Mouse (Mus musculus) induced T-regulatory cell, adult 2 months (primary cell): ENCODE data around the gene Fam240b.
"Not testable (repeated sequence)": the region's sequence is repeated elsewhere in the genome, so short reads cannot be mapped to it uniquely, and the experiment has no call there.

Source experiments
- DNase-seq: peaks from one replicate; pipeline ENCODE4 v3.0.0-alpha.2; 2012; ENCODE audit warnings: low read depth

The Fam240b gene

DNA sequence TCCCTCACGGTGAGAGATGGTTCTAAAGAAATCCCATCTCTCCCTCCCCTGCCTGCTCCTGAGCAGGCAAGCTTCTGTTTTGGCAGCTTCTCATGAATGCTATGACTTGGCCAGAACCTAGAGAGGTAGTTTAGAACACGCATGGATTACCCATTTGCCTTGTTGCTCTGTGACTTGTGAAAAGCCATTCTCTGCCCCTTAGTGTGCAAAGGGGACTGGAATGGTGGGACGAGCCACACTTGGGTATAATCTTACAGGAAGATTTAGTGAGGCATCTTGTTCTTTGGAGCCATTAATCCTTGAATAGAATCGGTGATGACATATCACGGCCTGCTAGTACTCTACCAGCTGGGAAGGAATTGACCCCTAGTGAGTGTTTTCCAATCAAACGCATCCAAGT is at the start of gene Fam240b:
Gene Fam240b (minus strand): TSS at position 101 of the 400 bp plus-strand sequence.
- DNase-seq = no peak

DNA sequence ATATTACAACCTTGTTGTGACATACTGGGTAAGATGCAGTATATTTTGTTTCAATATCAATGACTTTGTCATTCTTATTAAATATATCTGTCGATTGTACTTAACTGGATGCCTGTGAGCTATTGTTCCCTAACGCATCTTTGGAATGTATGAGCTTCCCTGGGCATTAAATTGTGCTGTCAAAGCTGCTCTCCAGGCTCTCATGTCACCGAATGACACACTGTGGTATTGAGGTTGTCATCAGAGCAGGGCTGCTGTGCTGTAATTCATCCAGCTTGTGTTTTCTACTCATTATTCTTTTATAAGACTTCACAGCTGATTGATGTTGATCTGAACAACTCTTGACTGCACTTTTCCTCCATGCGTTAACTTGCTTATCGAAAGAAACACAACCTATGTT is 32.5 kb upstream of the Fam240b start:
- DNase-seq = no peak

DNA sequence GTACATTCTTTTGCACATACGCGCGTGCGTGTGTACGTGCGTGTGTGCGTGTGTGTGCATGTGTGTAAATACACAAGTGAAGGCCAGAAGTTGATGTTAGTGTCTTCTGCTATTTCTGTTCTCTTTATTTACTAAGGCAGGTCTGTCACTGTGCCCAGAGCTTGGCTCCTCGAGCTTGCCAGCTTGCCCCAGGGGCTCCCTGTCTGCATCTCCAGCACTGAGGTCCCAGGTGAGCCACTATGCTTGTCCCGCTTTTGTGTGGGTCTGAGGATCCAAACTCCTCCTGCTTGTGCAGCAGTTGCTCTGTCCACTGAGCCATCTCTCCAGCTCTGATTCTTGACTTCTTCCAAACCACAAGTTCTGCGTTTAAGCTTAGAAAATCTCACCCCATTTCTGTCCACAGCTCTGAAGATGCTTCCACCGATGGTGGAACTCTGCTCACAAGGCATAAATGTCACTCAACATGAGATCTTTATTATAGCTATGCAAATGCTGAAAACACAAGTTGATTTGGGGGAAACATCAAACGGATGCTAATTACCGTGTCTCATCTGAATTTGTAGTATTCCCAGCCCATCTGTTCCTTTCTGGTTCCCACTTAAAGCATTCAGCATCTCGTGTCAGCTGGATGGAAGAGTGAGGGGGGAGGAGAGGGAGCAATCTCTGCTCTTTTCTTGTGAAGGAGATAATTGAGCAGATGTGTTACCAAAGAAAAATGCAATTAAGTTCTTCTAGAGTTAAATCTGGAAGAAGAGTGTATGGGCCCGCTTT is 29.1 kb upstream of the Fam240b start:
- DNase-seq = no peak

DNA sequence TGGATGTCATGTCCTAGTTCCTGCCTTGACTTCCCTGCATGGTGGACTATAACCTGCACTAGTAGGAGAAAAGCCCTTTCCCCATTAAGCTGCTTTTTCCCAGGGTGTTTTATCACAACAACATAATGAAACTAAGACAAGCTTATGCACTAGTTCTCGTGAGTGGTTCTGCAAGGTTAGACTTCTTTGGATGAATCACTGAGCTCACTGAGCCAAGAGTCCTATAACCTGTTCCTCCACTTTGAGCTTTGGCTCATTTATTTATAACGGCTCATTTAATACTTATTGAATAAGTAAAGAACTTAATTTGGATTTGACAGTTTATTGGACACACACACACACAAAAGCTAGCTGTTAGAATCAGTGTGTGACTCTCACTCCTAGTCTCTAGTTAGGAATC is 16.7 kb upstream of the Fam240b start:
- DNase-seq = no peak

DNA sequence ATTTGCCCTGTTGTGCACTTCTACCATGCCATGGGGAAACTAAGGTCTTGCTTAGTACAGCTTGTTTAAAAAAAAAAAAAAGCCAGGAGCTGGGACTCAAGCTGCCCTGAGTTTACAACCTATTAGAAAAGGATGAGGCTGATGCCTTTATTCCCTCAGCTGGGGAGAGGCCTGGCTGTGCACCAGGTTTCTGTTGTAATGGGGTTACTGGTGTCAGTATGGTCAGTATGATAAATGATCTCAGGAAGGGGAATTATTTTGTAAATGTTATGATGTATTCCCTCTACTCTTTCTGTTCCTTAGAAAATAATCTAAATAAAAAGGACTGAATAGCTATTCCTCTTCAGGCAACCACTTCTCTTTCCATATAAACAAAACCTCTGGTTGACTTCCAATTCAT is 14.0 kb upstream of the Fam240b start:
- no peak for DNase-seq

DNA sequence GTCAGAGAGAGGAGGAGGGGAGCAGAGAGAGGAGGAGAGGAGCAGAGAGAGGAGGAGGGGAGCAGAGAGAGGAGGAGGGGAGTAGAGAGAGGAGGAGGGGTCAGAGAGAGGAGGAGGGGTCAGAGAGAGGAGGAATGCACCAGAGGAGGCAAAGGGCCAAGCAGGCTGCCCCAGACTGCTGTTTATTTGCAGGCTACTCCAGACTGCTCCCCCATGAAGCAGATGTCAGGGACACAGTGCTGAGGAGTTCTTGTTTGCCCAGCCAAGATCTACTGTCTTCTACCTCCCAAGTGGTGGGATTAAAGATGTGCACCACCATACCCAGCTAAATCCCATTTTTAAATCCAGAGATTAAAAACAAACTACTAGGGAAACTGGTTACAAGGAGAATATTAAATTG is 9.8 kb upstream of the Fam240b start:
- DNase-seq = no peak

DNA sequence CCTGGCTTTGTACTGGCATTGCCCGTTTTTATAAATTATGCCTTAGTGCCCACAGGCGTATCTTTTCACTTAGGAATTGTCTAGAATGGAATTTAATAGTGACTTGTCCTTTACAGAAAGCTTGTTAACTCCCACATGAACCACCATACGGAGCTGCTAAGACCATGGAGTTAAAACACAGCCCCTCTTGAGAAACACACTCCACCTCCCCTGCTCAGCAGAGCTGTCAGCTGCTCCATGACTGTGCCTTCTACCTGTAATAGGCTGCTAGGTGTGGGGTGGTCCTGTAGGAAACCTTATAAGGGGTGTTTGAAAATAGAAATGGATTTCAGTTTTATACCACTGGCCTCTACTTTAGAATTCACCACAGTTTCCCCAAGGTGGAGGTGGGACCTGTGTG is 5.2 kb upstream of the Fam240b start:
- DNase-seq = no peak

DNA sequence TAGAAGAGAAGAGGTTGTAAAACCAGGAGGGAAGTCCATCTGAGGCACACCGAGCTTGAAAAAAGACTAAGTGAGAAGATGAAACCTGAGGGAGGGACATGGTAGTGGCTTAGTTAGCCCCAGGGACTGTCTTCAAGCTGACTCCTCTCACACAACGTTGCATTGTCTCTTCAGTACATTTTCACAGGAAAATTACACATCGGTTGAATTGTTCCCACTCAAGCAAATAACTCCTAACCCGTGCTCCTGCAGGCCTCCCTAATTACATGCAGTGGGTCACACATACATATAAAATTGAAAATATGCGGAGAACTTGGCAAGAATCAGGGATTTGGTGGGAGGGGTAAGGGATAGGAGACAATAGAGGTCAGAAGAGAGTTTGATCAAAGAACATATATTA is 4.0 kb downstream of the Fam240b start:
- no peak for DNase-seq

DNA sequence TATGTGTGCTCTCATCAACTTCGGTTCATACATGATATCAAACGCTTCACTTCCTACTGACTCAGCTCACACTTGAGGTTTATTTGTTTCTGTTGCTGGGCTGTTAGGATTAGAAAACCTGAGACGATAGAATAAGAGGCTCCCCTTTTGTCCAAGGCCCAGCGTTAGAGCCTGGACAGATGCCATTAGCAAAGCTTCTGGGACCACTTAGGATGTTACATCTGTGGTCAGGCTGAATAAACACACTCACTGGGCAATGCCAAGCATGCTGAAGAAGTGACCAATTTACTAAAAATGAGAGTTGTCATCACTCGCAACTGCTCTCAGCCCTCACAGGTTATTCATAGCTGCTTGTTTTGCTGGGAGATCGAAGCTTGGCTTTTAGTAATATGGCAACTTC is 7.7 kb downstream of the Fam240b start:
- DNase-seq = no peak

DNA sequence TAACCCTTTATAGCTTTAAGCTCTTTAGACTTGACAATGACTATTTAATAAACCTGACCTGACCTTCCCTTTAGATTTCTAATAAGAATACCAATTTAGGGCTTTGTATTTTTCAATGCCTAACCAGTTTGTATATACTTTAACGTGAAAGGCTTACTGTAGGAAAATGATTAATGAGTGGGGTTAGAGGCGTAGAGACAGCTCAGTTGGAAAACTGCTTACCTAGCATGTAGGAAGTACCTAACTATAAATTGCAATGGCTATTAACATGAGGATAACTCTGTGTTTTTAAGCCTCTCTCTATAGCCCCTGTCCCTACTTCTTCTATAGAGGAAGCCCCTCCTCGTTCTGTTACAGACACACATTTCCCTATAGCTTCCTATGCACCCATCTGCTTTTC is 17.6 kb downstream of the Fam240b start:
- DNase-seq = no peak

DNA sequence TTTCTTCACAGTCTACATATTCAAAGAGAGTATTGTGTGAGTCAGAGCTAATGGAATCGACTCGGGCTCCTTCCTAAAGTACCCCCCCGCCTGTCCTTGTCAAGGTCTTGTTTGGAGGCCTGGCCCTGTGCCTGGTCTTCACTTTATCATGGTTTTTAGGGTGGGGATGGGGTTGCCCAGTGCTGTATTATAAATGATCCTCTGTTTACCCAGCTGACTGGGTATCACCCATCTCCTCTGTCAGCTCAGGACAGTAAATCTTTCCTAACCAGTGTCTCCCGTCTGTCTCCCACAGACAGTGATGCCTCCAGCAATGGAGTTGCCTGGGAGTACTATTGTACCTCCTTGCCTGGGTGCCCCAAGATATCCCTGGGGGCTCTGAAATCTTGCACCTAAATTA is 19.6 kb downstream of the Fam240b start:
- DNase-seq = no peak

DNA sequence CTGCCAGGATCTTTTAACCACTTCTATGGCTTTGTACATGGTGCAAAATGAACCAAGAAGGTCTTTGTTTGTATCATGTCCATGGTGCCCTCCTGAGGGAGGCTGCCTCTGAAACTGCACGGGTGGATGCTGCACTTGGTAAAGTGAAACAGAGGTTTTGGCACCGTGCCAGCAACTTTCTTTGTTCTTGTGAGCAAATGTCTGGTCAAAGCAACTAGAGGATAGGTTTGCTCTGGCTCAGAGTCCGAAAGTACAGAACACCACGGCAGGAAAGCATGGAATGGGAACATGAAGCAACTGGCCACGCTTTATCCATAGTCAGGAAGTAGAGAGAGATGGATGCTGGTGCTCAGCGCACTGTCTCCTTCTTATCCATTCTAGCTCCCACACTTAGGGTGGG is 29.7 kb downstream of the Fam240b start:
- no peak for DNase-seq

DNA sequence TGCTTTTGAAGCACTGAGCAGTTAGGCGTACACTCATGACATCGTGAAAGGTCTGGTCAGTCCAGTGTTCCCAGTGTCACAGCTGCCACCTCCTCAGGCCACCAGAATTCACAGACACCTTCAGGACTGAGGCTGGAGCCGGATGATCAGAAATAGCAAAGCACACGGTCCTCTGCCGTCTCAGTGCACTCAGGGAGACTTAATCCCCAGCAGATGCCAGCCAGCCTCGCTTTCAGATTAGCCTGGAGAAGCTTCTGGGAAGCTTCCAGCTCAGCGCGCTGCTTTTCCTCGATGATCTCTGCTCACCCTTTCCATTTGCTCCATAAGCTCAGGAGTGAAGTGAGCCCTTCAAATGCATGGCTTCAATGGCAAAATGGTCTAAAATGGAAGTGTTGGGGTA is 32.4 kb downstream of the Fam240b start:
- DNase-seq = no peak

DNA sequence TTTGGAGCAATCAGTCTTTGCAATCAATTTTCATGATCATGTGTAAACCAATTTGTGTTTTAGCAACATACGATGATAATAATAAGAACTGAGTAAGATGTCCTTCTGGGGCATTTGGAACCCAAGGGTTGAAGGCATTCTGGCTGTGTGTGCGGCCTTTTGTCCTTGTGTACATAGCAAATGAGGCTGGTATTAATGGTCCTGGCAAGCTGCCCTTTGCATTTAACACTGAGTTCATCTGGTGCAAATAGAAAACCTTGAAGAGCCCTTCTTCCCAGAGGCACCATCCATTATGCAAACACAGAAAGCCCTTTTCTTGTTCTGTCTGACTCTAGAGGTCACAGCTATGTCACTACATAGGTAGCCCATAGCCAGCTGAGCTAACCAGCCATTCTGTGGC is 35.0 kb downstream of the Fam240b start:
- no peak for DNase-seq

DNA sequence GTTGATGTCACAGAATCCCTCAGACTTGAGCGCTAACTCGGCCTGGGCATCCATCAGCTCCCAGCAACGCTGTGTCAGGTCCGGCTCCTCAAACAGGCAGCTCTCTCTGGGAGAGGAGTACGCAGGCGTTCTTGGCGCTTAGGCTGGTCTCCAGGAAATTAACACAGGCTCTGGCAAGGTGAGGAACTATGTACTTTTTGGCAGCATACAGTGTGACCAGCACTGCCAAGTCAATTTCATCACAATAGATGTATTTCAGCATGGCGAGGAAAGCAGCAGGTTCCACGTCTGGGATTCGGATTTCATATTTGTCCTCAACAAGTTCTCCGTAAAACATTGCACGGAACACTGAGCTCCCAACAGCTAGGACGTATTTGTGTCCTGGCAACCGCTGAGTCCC is 39.4 kb downstream of the Fam240b start:
- DNase-seq = no peak

DNA sequence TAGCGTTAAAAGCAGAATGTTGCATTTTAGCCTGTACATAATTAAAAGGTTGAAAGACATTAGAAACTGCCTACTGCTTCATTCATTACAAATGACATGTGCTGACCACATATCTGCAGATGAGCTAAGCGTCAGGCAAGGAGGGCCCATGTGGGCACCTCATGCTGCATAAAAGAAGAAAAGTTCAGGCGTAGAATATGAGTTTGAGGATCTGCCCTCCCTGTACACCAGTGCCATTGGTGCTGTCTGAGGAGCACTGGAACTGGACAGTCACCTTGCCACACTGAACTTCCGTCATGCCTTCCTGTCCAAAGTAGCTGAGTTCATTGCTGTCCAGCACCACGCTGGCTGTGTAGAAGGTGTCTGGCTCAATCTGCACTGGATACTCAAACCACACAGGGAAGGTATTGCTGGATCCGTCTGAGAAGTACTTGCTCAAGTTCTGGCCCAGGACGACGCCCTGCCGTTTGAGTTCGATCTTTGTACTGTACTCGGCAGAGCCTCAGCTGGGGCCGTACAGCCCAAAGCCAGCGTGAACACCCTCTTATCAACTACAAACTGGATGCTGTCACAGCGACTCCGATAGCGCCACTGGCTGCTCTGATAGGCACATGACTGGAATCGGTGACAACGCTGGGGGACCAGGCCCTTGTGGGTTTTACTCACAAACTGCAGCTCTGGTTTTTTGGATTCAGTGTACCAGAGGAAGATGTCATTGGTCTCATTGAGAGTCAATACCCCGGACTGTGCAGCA is 40.2 kb downstream of the Fam240b start:
- not testable (repeated sequence) for DNase-seq

DNA sequence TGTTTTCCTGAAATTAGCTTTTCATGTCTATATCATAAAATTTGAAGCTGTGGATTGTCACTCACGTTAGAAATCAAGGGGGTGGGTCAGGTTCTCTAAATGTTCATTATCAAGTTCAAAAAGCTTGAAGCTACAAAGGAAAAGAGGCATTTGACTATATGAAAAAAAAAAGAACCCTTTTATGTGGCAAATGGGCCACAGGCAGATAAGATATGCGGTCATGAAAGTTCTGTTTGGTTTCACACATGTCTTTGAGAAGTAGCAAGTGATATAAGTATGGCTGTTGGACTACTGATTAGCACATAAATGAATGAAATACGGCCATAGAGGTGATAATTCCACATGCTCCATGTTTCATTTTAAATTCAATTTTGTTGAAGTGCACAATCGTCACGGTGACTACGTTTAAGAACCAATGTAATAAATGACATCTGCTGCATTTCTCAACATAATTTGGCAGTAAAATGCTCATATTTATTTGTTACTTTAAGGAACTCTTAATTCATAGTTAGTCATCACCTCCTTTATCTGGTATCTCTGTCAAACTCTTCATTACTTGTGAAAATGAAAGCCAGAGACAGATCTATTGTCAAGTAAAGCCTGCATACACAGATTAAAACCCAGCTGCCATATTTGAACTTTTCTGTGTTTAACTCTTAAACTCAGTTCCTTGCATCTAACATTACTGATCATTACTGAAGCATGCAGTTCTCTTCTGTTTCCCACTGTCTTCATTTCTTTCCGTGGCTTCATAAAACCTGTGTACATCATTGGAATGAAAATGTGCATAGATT is 47.4 kb downstream of the Fam240b start:
- no peak for DNase-seq

DNA sequence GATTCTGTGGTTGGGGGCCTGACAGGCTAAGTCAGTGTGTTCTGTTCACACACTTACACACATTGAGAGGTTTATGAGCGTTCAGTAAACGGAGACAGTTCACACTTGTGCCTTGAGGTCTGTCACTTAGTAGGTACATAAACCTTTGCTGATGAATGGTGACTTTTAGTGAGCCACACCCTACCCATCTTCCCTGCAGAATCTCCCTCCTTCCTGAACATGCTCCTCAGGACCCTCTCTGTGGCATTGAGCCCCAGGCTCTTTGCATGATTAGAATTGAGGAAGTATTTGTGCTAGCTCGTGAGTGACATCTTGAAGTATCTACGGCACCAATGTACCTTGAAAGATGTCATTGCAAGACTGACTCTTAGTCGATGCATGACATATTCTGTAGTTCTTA is 48.9 kb downstream of the Fam240b start:
- DNase-seq = no peak

DNA sequence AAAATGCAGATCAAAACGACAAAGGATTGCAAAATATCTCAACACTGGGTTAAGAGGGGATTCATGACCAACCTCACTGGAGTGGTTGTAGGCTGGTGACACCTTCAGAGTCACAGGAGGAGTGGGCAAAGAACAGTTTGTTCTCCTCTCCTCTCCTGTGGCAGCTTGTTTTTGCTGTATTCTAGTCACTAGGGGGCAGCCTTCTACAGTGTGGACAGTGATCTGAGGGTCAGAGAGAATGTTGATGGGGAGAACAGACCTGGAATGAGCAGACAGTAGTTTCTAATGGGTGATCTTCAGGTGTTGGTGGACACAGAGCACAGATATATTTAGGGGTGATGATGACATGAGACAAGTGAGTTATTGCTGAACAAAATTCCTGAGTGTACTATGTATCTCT is 49.6 kb downstream of the Fam240b start:
- peak; percentile 26 for DNase-seq

DNA sequence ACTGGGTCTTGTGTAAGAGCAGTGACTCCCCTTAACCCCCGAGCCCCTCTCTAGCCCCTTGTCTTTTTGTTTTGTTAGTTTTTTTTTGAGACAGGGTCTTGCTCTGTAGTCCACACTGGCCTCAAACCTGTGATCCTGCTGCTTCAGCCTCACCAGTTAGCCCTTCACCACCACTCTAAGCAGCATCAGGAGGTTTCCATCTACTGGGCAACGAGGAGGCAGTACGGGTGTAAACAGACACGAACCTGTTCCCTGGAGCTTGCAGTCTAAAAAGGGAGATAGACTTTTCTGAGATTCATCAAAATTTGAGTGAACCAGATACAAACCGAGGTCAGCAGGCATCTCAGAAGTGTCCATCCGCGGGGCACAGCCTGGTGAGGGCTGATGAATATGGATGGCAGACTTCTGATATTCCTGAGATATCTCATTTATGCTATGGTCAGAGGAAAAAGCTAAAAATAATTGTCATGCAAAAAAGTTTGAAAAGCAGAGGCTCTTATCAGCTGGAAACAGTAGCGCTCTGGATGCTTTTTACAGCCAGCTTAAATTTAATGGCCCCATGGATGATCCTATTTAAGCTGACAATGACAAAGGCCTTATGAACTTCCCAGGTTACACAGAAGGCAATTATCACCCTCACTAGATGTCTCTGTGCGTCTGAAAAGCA is 52.2 kb downstream of the Fam240b start:
- DNase-seq = no peak

DNA sequence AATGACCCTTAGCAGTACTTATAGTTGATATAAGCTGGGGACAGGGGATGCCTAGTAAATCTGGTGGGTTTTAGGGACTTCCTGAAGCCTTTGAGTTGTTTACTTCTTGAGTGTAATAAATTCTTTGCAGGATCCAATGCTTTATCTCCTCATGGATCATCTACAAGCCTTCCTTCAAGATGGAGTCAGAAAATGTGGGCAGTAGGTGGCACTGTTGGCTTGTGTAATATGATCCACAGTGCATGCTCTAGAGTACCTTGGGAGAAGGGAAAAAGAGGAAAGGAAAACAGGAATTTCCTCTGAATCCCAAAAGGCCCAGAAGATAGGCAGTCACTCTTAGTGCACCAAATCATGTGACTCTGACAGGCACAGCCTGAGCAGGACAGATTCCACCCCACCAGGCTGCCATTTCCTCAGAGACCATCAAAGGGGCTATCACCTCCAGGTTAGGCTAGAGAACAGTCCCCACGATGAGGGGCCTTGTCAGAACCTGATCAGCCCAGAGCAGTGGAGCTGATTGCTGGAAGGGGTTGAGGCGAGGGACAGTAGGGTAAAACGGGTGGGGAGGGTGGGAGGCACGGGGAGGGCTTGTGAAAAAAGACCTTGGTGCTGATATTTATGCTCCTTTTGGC is 54.2 kb downstream of the Fam240b start:
- DNase-seq = peak; percentile 27

DNA sequence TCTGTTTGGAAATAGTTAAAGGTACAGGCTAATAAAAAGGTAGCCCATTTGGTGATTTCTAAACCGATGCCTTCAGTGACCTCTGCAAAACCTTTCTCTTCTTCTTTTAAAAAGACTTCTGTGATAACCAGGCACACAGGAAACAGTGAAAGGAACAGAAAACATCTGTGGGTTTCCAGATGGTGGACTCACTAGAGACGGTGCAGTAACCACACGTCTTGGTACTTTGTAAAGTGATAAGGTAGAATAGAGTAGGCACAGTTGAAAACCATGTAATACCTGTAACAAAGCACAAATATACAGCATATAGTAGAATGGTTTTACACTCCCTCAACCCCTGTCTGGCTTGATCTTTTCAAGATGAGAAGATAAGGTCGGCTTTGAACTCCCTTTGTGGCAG is 57.0 kb downstream of the Fam240b start:
- no peak for DNase-seq
